Mouse (Mus musculus) liver, adult (tissue): ENCODE measurements around the gene Lrrc15.

Experiments
- GATA4 ChIP-seq: IDR thresholded peaks from 2 replicates; pipeline ENCODE4 v1.6.1; 2014; ENCODE audit warnings: mild to moderate bottlenecking, low read length; ENCODE audit not compliant: insufficient replicate concordance

Gene Lrrc15

GRCm38 (mm10) chr16:30234636-30235546, 48.2 kb downstream of the Lrrc15 start:
- TF ChIP-seq GATA4, result no peak

GRCm38 (mm10) chr16:30234077-30234476, 49.0 kb downstream of the Lrrc15 start:
- no peak for TF ChIP-seq GATA4

- no peak for TF ChIP-seq GATA4
Measured at GRCm38 (mm10) chr16:30231882-30232604, 51.0 kb downstream of the Lrrc15 start.

GRCm38 (mm10) chr16:30227352-30227751, 55.7 kb downstream of the Lrrc15 start:
- TF ChIP-seq GATA4, result no peak

GRCm38 (mm10) chr16:30221161-30221782, 61.8 kb downstream of the Lrrc15 start:
- TF ChIP-seq GATA4, result no peak
